Mouse (Mus musculus) ES-Bruce4 (cell line): Measurements from ENCODE around the gene Mark3.

Source experiments
- CTCF ChIP-seq: IDR thresholded peaks from one replicate; pipeline ENCODE4 v1.8.1; 2011; ENCODE audit warnings: low read depth, low read length
- EP300 ChIP-seq: IDR thresholded peaks from 2 replicates; pipeline ENCODE4 v1.6.1; 2011; ENCODE audit warnings: low read depth, low read length; ENCODE audit not compliant: insufficient read depth
- POLR2A ChIP-seq: IDR thresholded peaks from one replicate; pipeline ENCODE4 v1.8.1; 2011; ENCODE audit warnings: low read length; ENCODE audit not compliant: insufficient read depth

- TF ChIP-seq CTCF (no peak), POLR2A (no peak), EP300 (no peak)
Measured at GRCm38 (mm10) chr12:111598902-111599301, 24.6 kb downstream of the Mark3 start.
